Mouse (Mus musculus) embryonic facial prominence, embryonic 12.5 days (tissue): Measurements from ENCODE around the gene Gnl2. TPM values are rescaled to one million over a fixed set of nuclear protein-coding genes. Genes with fewer than 3 reads are reported as not detected.

Source experiments
- ATAC-seq: fragments of 200-750 bp; cut with Nextera tagmentation; 2 replicates; pipeline ENCODE4 v1.8.0; 2017; ENCODE audit not compliant: insufficient number of reproducible peaks, insufficient read depth, low FRiP score, low TSS enrichment
- H3K27ac ChIP-seq: fragments of 300-500 bp; sonication (generic); 2 replicates; pipeline ENCODE4 v1.5.1; 2016; ENCODE audit warnings: mild to moderate bottlenecking
- H3K27me3 ChIP-seq: fragments of 300-500 bp; sonication (generic); 2 replicates; pipeline ENCODE4 v1.6.1; 2016; ENCODE audit warnings: mild to moderate bottlenecking, moderate library complexity
- H3K36me3 ChIP-seq: fragments of 300-500 bp; sonication (generic); 2 replicates; pipeline ENCODE4 v1.6.1; 2016; ENCODE audit warnings: mild to moderate bottlenecking
- H3K4me1 ChIP-seq: fragments of 300-500 bp; sonication (generic); 2 replicates; pipeline ENCODE4 v1.6.1; 2016
- H3K4me2 ChIP-seq: fragments of 300-500 bp; sonication (generic); replicated peaks from 2 replicates; pipeline ENCODE4 v1.6.1; 2016; ENCODE audit warnings: mild to moderate bottlenecking, moderate library complexity
- H3K4me3 ChIP-seq: fragments of 300-500 bp; sonication (generic); 2 replicates; pipeline ENCODE4 v1.5.1; 2016; ENCODE audit warnings: mild to moderate bottlenecking
- H3K9ac ChIP-seq: fragments of 300-500 bp; sonication (generic); 2 replicates; pipeline ENCODE4 v1.6.1; 2016; ENCODE audit warnings: mild to moderate bottlenecking, moderate library complexity
- H3K9me3 ChIP-seq: fragments of 300-500 bp; sonication (generic); 2 replicates; pipeline ENCODE4 v1.6.1; 2016; ENCODE audit warnings: mild to moderate bottlenecking, moderate library complexity
- WGBS: fragments of 180-500 bp; shearing (Covaris S2); methylation state at CpG from one replicate; pipeline ENCODE4 v1.1.7; 2016; 5-methylcytosine and 5-hydroxymethylcytosine counted together
- polyA plus RNA-seq: library from polyadenylated mRNA; unstranded; fragments of >200 nt; fragmentation: Nextera tagmentation; extraction: Ambion mirVana; gene quantifications from 2 replicates; pipeline ENCODE4 v1.2.1, GENCODE M21; 2016

Gene Gnl2
- polyA plus RNA-seq, 1 experiment from 2014 or later = 101 TPM

DNA sequence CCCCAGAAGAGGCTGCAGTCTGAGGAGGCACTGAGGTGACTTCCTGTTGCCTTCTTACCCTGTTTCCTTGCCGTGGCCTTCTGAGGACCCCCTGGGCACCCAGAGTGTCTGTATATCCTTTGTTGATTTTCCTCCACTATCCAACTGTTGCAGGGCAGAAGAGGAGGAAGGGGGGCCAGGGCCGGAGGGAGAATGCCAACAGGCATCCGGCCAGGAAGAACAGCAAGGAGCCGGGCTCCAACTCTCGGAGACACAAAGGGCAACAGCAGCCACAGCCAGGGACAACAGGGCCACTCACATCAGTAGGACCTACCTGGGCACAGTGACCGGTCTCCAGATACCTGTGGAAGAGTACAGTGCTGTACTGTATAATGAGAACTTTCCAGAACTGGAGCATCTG lies 8.2 kb upstream of the Gnl2 start:
- Histone ChIP-seq H3K27ac (no peak overlapping the region), H3K27me3 (peaks cover 47% of the 10 kb centered on the region), H3K4me1 (no peaks in the 10 kb centered on the region), H3K36me3 (no peaks in the 10 kb centered on the region), H3K9me3 (no peaks in the 10 kb centered on the region), H3K9ac (no peak overlapping the region), H3K4me2 (no peak overlapping the region), H3K4me3 (no peak overlapping the region)
- WGBS = 62% methylated on average over 6 of the region's 6 CpGs
- ATAC-seq = no peak

GRCm38 (mm10) chr4:125008712-125009111 lies 7.7 kb upstream of the Gnl2 start:
- H3K36me3 ChIP-seq = no peaks in the 10 kb centered on the region
- WGBS = 66% methylated on average over 8 of the region's 8 CpGs
- H3K4me1 ChIP-seq = no peaks in the 10 kb centered on the region
- H3K27me3 ChIP-seq = peaks cover 47% of the 10 kb centered on the region
- H3K27ac ChIP-seq = no peak overlapping the region
- no peak for ATAC-seq
- no peak overlapping the region for H3K4me3 ChIP-seq
- no peak overlapping the region for H3K9ac ChIP-seq
- H3K9me3 ChIP-seq = no peaks in the 10 kb centered on the region
- no peak overlapping the region for H3K4me2 ChIP-seq

DNA sequence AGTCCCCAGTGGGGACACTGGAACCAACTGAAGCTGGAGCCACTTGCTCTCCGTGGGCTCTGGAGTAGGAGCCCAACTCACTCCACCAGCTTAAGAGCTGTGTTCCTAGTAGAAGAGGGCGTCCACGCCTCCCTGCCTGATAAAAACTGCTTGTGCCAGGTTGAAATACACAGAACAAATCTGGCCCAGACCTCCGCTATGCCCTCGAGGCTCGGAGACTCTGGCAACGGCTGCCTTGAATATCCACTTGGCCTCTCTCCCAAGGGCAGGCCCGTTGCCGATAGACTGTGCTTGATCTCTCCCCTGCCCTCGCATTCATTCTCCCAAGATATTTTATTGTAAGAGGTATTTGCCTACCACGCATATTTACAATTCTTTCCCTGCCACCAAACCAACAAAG lies 1.0 kb downstream of the Gnl2 start:
- Histone ChIP-seq H3K4me1 (no peaks in the 10 kb centered on the region), H3K27me3 (0 out of 2 replicates have a peak, but pooled peaks cover 7% of the 10 kb centered on the region), H3K36me3 (no peaks in the 10 kb centered on the region), H3K9ac (no peak overlapping the region), H3K4me2 (no peak overlapping the region), H3K4me3 (no peak overlapping the region), H3K27ac (no peak overlapping the region), H3K9me3 (no peaks in the 10 kb centered on the region)
- 70% methylated on average over 11 of the region's 11 CpGs for WGBS
- ATAC-seq = no peak

- H3K9ac ChIP-seq = no peak overlapping the region
- H3K27ac ChIP-seq = no peak overlapping the region
- WGBS = 30% methylated on average over 11 of the region's 11 CpGs
- H3K9me3 ChIP-seq = no peaks in the 10 kb centered on the region
- no peak overlapping the region for H3K4me2 ChIP-seq
- H3K4me1 ChIP-seq = no peaks in the 10 kb centered on the region
- H3K36me3 ChIP-seq = no peaks in the 10 kb centered on the region
- H3K4me3 ChIP-seq = no peak overlapping the region
- no peak for ATAC-seq
- H3K27me3 ChIP-seq = 0 out of 2 replicates have a peak, but pooled peaks cover 7% of the 10 kb centered on the region
Observed at GRCm38 (mm10) chr4:125020780-125021538, 4.6 kb downstream of the Gnl2 start.

DNA sequence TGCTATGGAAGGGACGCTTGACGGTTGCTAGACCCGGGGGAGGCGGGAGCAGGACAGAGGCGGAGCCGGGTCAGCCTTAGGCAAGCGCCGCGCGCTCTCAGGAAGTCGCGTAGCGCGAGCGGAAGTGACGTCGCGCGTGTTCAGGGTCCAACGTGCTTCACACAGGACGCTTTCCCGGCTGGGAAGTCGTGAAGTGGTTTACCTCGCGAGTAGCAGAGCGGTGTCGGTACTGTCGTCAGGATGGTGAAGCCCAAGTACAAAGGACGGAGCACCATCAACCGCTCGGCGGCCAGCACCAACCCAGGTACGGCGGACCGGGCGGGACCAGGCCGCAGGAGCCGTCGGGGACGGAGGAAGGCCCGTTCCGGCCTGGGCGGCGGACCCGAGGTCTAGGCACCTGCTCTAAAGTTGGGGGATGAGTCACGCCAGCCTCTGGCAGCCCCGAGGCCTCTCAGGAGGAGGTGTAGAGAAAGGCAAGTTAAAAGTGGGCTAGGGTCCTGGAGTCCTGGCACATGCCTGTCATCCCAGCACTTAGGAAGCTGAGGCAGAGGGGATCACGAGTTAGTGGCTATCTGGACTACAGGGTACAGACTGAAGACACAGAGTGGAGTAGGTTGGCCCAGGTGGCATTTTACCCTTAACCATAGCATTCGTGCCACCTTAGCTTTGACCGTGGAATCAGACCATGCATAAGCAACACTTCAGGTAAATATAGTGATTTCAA lies 13.7 kb downstream of the Gnl2 start:
- under 1% methylated on average over 50 of the region's 50 CpGs for WGBS
- Histone ChIP-seq H3K36me3 (peaks cover 6% of the 10 kb centered on the region), H3K4me2 (peak overlapping the region; percentile 81), H3K27ac (0 out of 2 replicates have a peak overlapping the region, but pooled peaks have one; percentile 46), H3K4me3 (peak overlapping the region; percentile 98), H3K27me3 (no peaks in the 10 kb centered on the region), H3K9me3 (no peaks in the 10 kb centered on the region), H3K4me1 (peaks cover 10% of the 10 kb centered on the region), H3K9ac (peak overlapping the region; percentile 90)
- peak; percentile 94 for ATAC-seq

DNA sequence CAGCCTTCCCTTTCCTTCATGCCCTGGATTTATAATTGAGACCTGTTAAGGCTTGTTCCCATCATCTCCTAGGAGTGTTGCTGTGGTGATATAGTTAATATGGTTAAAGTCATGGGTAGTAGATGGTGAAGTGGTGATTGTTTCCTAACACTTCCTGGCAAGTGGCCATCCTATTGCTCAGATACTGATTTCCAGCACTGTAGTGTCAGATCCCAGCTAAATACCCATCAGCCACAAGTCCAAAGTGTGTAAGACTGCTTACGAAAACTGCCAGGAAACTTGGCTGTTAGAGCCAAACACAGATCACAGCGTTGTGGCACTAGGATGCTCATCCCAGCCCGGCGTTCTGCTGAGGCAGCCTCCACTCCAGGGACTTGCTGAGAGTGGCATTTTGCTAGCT lies 18.0 kb downstream of the Gnl2 start:
- Histone ChIP-seq H3K4me2 (no peak overlapping the region), H3K4me1 (peaks cover 10% of the 10 kb centered on the region), H3K4me3 (no peak overlapping the region), H3K36me3 (peaks cover 34% of the 10 kb centered on the region), H3K27me3 (no peaks in the 10 kb centered on the region), H3K27ac (no peak overlapping the region), H3K9ac (no peak overlapping the region), H3K9me3 (no peaks in the 10 kb centered on the region)
- ATAC-seq = no peak
- WGBS = 81% methylated on average over 4 of the region's 4 CpGs

DNA sequence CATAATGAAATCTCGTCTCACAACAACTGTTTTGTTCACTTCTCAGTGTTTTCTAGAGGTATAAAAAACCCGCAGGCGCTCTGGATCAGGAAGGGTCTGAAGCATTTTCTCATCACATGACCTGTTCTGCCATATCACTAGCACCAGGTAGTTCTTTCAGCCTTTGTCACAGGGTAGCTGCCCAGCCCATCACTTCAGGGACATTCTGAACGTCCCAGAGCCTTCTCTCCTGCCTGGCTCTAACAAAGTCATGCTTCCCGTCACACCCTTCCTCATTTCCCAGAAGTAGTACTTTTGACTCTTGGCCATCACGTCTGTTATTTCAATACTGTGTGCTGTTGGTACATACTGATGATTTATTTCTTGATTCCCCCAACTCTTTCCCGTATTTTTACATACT lies 28.1 kb downstream of the Gnl2 start:
- Histone ChIP-seq H3K27me3 (no peaks in the 10 kb centered on the region), H3K9ac (no peak overlapping the region), H3K4me2 (no peak overlapping the region), H3K9me3 (no peaks in the 10 kb centered on the region), H3K4me1 (no peaks in the 10 kb centered on the region), H3K4me3 (no peak overlapping the region), H3K27ac (no peak overlapping the region), H3K36me3 (peaks cover 88% of the 10 kb centered on the region)
- 87% methylated on average over 7 of the region's 7 CpGs for WGBS
- ATAC-seq = no peak

GRCm38 (mm10) chr4:125055385-125055784 lies 39.0 kb downstream of the Gnl2 start:
- peaks cover 46% of the 10 kb centered on the region for H3K36me3 ChIP-seq
- H3K4me1 ChIP-seq = peaks cover 19% of the 10 kb centered on the region
- H3K9me3 ChIP-seq = no peaks in the 10 kb centered on the region
- no peak overlapping the region for H3K27ac ChIP-seq
- no peak for ATAC-seq
- H3K4me3 ChIP-seq = no peak overlapping the region
- H3K27me3 ChIP-seq = no peaks in the 10 kb centered on the region
- 94% methylated on average over 9 of the region's 9 CpGs for WGBS
- no peak overlapping the region for H3K9ac ChIP-seq
- H3K4me2 ChIP-seq = no peak overlapping the region

GRCm38 (mm10) chr4:125056476-125056875 lies 40.1 kb downstream of the Gnl2 start:
- H3K4me1 ChIP-seq = peaks cover 19% of the 10 kb centered on the region
- no peaks in the 10 kb centered on the region for H3K27me3 ChIP-seq
- no peak overlapping the region for H3K4me3 ChIP-seq
- H3K27ac ChIP-seq = peak overlapping the region; percentile 66; the same call in 1 of the 2 replicates
- H3K4me2 ChIP-seq = no peak overlapping the region
- 25% methylated on average over 4 of the region's 4 CpGs for WGBS
- H3K36me3 ChIP-seq = peaks cover 40% of the 10 kb centered on the region
- H3K9ac ChIP-seq = no peak overlapping the region
- no peaks in the 10 kb centered on the region for H3K9me3 ChIP-seq
- no peak for ATAC-seq

DNA sequence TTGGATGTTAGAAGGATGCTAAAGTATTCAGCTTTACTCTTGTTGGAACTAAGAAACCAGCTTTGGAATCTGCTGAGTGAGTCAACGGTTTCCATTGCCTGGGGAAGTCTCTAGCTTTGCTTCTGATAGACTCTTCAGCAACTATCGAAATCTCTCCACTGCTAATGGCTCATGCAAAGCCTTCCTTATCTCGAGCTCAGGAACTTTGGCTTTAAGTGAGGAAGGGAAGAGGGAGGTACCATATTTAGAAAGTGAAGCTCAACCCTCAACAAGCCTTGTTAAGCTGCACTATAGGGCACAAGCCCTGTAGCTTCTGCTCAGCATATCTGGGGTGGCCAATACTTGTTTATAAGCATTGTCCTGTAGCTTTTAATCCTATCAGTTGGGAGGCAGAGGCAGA lies 40.9 kb downstream of the Gnl2 start:
- Histone ChIP-seq H3K27ac (peak overlapping the region; percentile 66), H3K4me1 (peaks cover 19% of the 10 kb centered on the region), H3K36me3 (peaks cover 34% of the 10 kb centered on the region), H3K27me3 (no peaks in the 10 kb centered on the region), H3K9me3 (no peaks in the 10 kb centered on the region), H3K9ac (no peak overlapping the region), H3K4me3 (no peak overlapping the region), H3K4me2 (no peak overlapping the region)
- ATAC-seq = no peak
- WGBS = 24% methylated on average over 3 of the region's 3 CpGs

- Histone ChIP-seq H3K36me3 (peaks cover 26% of the 10 kb centered on the region), H3K27ac (no peak overlapping the region), H3K4me3 (no peak overlapping the region), H3K9me3 (no peaks in the 10 kb centered on the region), H3K4me2 (no peak overlapping the region), H3K27me3 (no peaks in the 10 kb centered on the region), H3K9ac (no peak overlapping the region), H3K4me1 (peaks cover 19% of the 10 kb centered on the region)
- 46% methylated on average over 5 of the region's 5 CpGs for WGBS
- ATAC-seq = no peak
Observed at GRCm38 (mm10) chr4:125058033-125058432, 41.6 kb downstream of the Gnl2 start.

- Histone ChIP-seq H3K4me3 (no peak overlapping the region), H3K4me2 (peak overlapping the region; percentile 27), H3K27me3 (no peaks in the 10 kb centered on the region), H3K27ac (no peak overlapping the region), H3K9ac (no peak overlapping the region), H3K36me3 (peaks cover 16% of the 10 kb centered on the region), H3K9me3 (no peaks in the 10 kb centered on the region), H3K4me1 (peaks cover 19% of the 10 kb centered on the region)
- ATAC-seq = peak; percentile 77; the same call in 1 of the 2 replicates
- 3% methylated on average over 8 of the region's 8 CpGs for WGBS
Observed at GRCm38 (mm10) chr4:125059025-125059424, 42.6 kb downstream of the Gnl2 start.
